Mouse (Mus musculus): ENCODE measurements around the gene Gse1. TPM values are rescaled to one million over a fixed set of nuclear protein-coding genes. Genes with fewer than 3 reads are reported as not detected.

Gene Gse1
- total RNA-seq, 1 experiment: 21.4 TPM

DNA sequence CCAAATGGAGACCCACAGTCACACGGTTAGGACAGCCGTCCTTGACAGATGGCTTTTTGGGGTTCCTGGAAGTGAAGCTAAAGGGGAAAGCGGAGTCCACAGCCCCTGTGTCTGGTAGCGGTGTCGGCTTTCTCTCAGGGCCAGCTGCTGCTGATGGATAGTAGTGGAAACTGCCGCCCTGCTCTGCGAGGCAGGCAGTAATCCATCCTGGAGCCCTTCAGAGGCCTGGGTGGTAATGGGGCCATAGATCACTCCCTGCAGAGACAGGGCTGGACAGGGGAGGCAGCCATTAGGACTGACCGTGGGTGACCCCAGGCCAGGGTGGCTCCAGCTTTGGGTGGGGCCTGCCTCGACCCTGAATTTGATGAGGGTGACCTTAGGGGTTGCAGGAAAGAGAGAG, 146.3 kb downstream of the Gse1 start:
- Histone ChIP-seq H3K4me1 (ENCODE audit: control insufficient read depth in 2 of 2, insufficient read depth in 2 of 2, low read length in 2 of 2, poor library complexity in 1 of 2) (peaks cover 3 to 39% of the 10 kb centered on the region in 2 experiments; a peak in 2 of 4 replicates), H3K9me3 (ENCODE audit: control insufficient read depth, insufficient read depth, low read depth, low read length) (no peaks in the 10 kb centered on the region), H3K36me3 (ENCODE audit: control insufficient read depth, insufficient read depth, low read length, poor library complexity, severe bottlenecking) (no peaks in the 10 kb centered on the region), H3K27ac (ENCODE audit: insufficient read depth, low read depth, low read length, poor library complexity, severe bottlenecking) (no peak overlapping the region), H3K9ac (ENCODE audit: insufficient read depth, low read depth, low read length, poor library complexity, severe bottlenecking) (no peak overlapping the region), H3K4me3 (ENCODE audit: insufficient read depth in 1 of 2, low read depth in 1 of 2, low read length in 2 of 2, poor library complexity in 1 of 2, severe bottlenecking in 1 of 2) (no peak overlapping the region)
- DNase-seq (ENCODE audit: low read depth, low spot score): no peak
- TF ChIP-seq MAFK (IDR thresholded peaks at IDR 0.05; ENCODE audit: insufficient read depth, low read depth, low read length) (no peak), ZC3H11A (IDR thresholded peaks at IDR 0.05; ENCODE audit: borderline replicate concordance, low read depth, low read length) (no peak), ZNF384 (IDR thresholded peaks at IDR 0.05; ENCODE audit: low read depth, low read length) (no peak), HCFC1 (IDR thresholded peaks at IDR 0.05; ENCODE audit: borderline replicate concordance, insufficient read depth, low read length) (no peak), CHD2 (IDR thresholded peaks at IDR 0.05; ENCODE audit: low read depth, low read length) (no peak)
- in situ Hi-C loops (cut with MboI; ENCODE audit: low sequenced_read_pairs in 2 of 2, unreplicated experiment in 2 of 2): no loop called here

DNA sequence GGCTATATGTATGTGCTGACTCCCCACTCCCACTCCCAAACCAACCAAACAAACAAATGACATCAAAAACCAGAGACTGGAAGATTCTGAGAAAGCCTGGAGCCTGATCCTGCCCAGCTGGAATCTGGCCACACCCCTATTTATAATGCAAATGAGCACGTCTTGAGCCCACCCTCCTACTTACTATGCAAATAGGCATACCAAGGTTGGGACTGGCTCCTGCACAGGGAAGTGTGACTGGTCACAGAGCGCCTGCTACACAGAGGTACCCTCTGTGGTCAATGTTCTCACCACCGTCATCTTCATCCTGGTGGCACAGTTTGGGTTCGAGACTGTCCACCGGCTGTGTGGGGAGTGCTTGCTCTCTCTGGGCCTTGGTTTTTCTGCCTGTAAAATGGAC, 146.9 kb downstream of the Gse1 start:
- Histone ChIP-seq H3K27ac (ENCODE audit: insufficient read depth, low read depth, low read length, poor library complexity, severe bottlenecking) (no peak overlapping the region), H3K4me1 (ENCODE audit: control insufficient read depth in 2 of 2, insufficient read depth in 2 of 2, low read length in 2 of 2, poor library complexity in 1 of 2) (peaks cover 3 to 34% of the 10 kb centered on the region in 2 experiments; a peak in 2 of 4 replicates)

GRCm38 (mm10) chr8:120376215-120376614, 148.0 kb downstream of the Gse1 start:
- Histone ChIP-seq H3K9ac (ENCODE audit: insufficient read depth, low read depth, low read length, poor library complexity, severe bottlenecking) (no peak overlapping the region), H3K9me3 (ENCODE audit: control insufficient read depth, insufficient read depth, low read depth, low read length) (no peaks in the 10 kb centered on the region), H3K4me1 (ENCODE audit: control insufficient read depth in 2 of 2, insufficient read depth in 2 of 2, low read length in 2 of 2, poor library complexity in 1 of 2) (peaks cover 3 to 34% of the 10 kb centered on the region in 2 experiments; a peak in 2 of 4 replicates), H3K27ac (ENCODE audit: insufficient read depth, low read depth, low read length, poor library complexity, severe bottlenecking) (no peak overlapping the region), H3K4me3 (ENCODE audit: insufficient read depth in 1 of 2, low read depth in 1 of 2, low read length in 2 of 2, poor library complexity in 1 of 2, severe bottlenecking in 1 of 2) (no peak overlapping the region), H3K36me3 (ENCODE audit: control insufficient read depth, insufficient read depth, low read length, poor library complexity, severe bottlenecking) (no peaks in the 10 kb centered on the region)
- in situ Hi-C loops (cut with MboI; ENCODE audit: low sequenced_read_pairs in 2 of 2, unreplicated experiment in 2 of 2): no loop called here
- DNase-seq (ENCODE audit: low read depth, low spot score): no peak
- no peak for TF ChIP-seq CHD2 (IDR thresholded peaks at IDR 0.05; ENCODE audit: low read depth, low read length)
- no peak for TF ChIP-seq MAFK (IDR thresholded peaks at IDR 0.05; ENCODE audit: insufficient read depth, low read depth, low read length)
- TF ChIP-seq ZC3H11A (IDR thresholded peaks at IDR 0.05; ENCODE audit: borderline replicate concordance, low read depth, low read length): no peak
- no peak for TF ChIP-seq HCFC1 (IDR thresholded peaks at IDR 0.05; ENCODE audit: borderline replicate concordance, insufficient read depth, low read length)
- TF ChIP-seq ZNF384 (IDR thresholded peaks at IDR 0.05; ENCODE audit: low read depth, low read length): no peak

More for the DNA sequence above, 146.9 kb downstream of the Gse1 start:
- DNase-seq (ENCODE audit: low read depth, low spot score): peak; percentile 77
- in situ Hi-C loops (cut with MboI; ENCODE audit: low sequenced_read_pairs in 2 of 2, unreplicated experiment in 2 of 2): no loop called here
- TF ChIP-seq ZC3H11A (IDR thresholded peaks at IDR 0.05; ENCODE audit: borderline replicate concordance, low read depth, low read length): no peak
- no peak for TF ChIP-seq HCFC1 (IDR thresholded peaks at IDR 0.05; ENCODE audit: borderline replicate concordance, insufficient read depth, low read length)
- TF ChIP-seq ZNF384 (IDR thresholded peaks at IDR 0.05; ENCODE audit: low read depth, low read length): no peak
- no peak for TF ChIP-seq MAFK (IDR thresholded peaks at IDR 0.05; ENCODE audit: insufficient read depth, low read depth, low read length)
- TF ChIP-seq CHD2 (IDR thresholded peaks at IDR 0.05; ENCODE audit: low read depth, low read length): no peak
- Histone ChIP-seq H3K9ac (ENCODE audit: insufficient read depth, low read depth, low read length, poor library complexity, severe bottlenecking) (no peak overlapping the region), H3K36me3 (ENCODE audit: control insufficient read depth, insufficient read depth, low read length, poor library complexity, severe bottlenecking) (no peaks in the 10 kb centered on the region), H3K4me3 (ENCODE audit: insufficient read depth in 1 of 2, low read depth in 1 of 2, low read length in 2 of 2, poor library complexity in 1 of 2, severe bottlenecking in 1 of 2) (no peak overlapping the region), H3K9me3 (ENCODE audit: control insufficient read depth, insufficient read depth, low read depth, low read length) (no peaks in the 10 kb centered on the region)

GRCm38 (mm10) chr8:120376847-120377802, 148.9 kb downstream of the Gse1 start:
- H3K36me3 ChIP-seq (ENCODE audit: control insufficient read depth, insufficient read depth, low read length, poor library complexity, severe bottlenecking): no peaks in the 10 kb centered on the region
- TF ChIP-seq HCFC1 (IDR thresholded peaks at IDR 0.05; ENCODE audit: borderline replicate concordance, insufficient read depth, low read length) (no peak), MAFK (IDR thresholded peaks at IDR 0.05; ENCODE audit: insufficient read depth, low read depth, low read length) (no peak), ZNF384 (IDR thresholded peaks at IDR 0.05; ENCODE audit: low read depth, low read length) (no peak), CHD2 (IDR thresholded peaks at IDR 0.05; ENCODE audit: low read depth, low read length) (no peak), ZC3H11A (IDR thresholded peaks at IDR 0.05; ENCODE audit: borderline replicate concordance, low read depth, low read length) (no peak)
- H3K4me1 ChIP-seq (ENCODE audit: control insufficient read depth in 2 of 2, insufficient read depth in 2 of 2, low read length in 2 of 2, poor library complexity in 1 of 2): peaks cover 3 to 34% of the 10 kb centered on the region in 2 experiments; a peak in 2 of 4 replicates
- no peak for DNase-seq (ENCODE audit: low read depth, low spot score)
- H3K27ac ChIP-seq (ENCODE audit: insufficient read depth, low read depth, low read length, poor library complexity, severe bottlenecking): no peak overlapping the region
- no peak overlapping the region for H3K4me3 ChIP-seq (ENCODE audit: insufficient read depth in 1 of 2, low read depth in 1 of 2, low read length in 2 of 2, poor library complexity in 1 of 2, severe bottlenecking in 1 of 2)
- no peak overlapping the region for H3K9ac ChIP-seq (ENCODE audit: insufficient read depth, low read depth, low read length, poor library complexity, severe bottlenecking)
- H3K9me3 ChIP-seq (ENCODE audit: control insufficient read depth, insufficient read depth, low read depth, low read length): no peaks in the 10 kb centered on the region
- in situ Hi-C loops (cut with MboI; ENCODE audit: low sequenced_read_pairs in 2 of 2, unreplicated experiment in 2 of 2): no loop called here
